Mouse (Mus musculus) liver, adult 2 months (tissue): ENCODE results near the gene Sphk2. TPM values are rescaled to one million over a fixed set of nuclear protein-coding genes. Genes with fewer than 3 reads are reported as not detected.

Experiments
- DNase-seq: peaks from one replicate; pipeline ENCODE4 v3.0.0-alpha.2; 2011; ENCODE audit warnings: low read depth, low spot score; ENCODE audit errors: extremely low read depth
- H3K27ac ChIP-seq: fragments of 200-500 bp; replicated peaks from 2 replicates; pipeline ENCODE4 v1.5.1; 2012; ENCODE audit warnings: low read depth, mild to moderate bottlenecking, control low read depth, inconsistent platforms, low read length; ENCODE audit not compliant: insufficient read depth
- H3K27me3 ChIP-seq: fragments of 200-500 bp; 2 replicates; pipeline ENCODE4 v1.6.1; 2012; ENCODE audit warnings: mild to moderate bottlenecking, moderate library complexity, low read length, inconsistent platforms; ENCODE audit not compliant: control insufficient read depth, insufficient read depth
- H3K36me3 ChIP-seq: fragments of 200-500 bp; 2 replicates; pipeline ENCODE4 v1.6.1; 2012; ENCODE audit warnings: low read length, inconsistent platforms; ENCODE audit not compliant: control insufficient read depth, insufficient read depth
- H3K4me1 ChIP-seq: fragments of 200-500 bp; 2 replicates; pipeline ENCODE4 v1.6.1; 2011; ENCODE audit warnings: low read length; ENCODE audit not compliant: control insufficient read depth, insufficient read depth
- H3K4me3 ChIP-seq: fragments of 200-500 bp; 2 replicates; pipeline ENCODE4 v1.5.1; 2011; ENCODE audit warnings: low read depth, mild to moderate bottlenecking, control low read depth, low read length, moderate library complexity; ENCODE audit not compliant: insufficient read depth
- H3K79me2 ChIP-seq: fragments of 200-500 bp; 2 replicates; pipeline ENCODE4 v1.6.1; 2012; ENCODE audit warnings: inconsistent platforms, mild to moderate bottlenecking, low read length, moderate library complexity; ENCODE audit not compliant: control insufficient read depth, insufficient read depth
- H3K9ac ChIP-seq: fragments of 200-500 bp; 2 replicates; pipeline ENCODE4 v1.6.1; 2012; ENCODE audit warnings: low read depth, mild to moderate bottlenecking, control low read depth, inconsistent platforms, low read length
- CTCF ChIP-seq: fragments of 200-500 bp; IDR thresholded peaks from 2 replicates; pipeline ENCODE4 v1.5.1; 2011; ENCODE audit warnings: low read depth, low read length, control low read depth
- POLR2A ChIP-seq: fragments of 200-500 bp; IDR thresholded peaks from 2 replicates; pipeline ENCODE4 v1.6.1; 2011; ENCODE audit warnings: low read length, control low read depth; ENCODE audit not compliant: insufficient read depth; ENCODE audit errors: extremely low read depth
- WGBS: fragments of 180-500 bp; shearing (Covaris S2); methylation state at CpG from one replicate; pipeline ENCODE4 v1.1.7; 2018; 5-methylcytosine and 5-hydroxymethylcytosine counted together
- polyA plus RNA-seq: library from polyadenylated mRNA; depleted of rRNA; stranded (reverse); fragments of >200 nt; gene quantifications from 2 replicates; pipeline ENCODE4 v1.2.3, GENCODE M21; 2012; rRNA removed
- total RNA-seq: library from RNA; depleted of rRNA; stranded (reverse); fragments of >200 nt; gene quantifications from 2 replicates; pipeline ENCODE4 v1.2.3, GENCODE M21; 2014; rRNA removed

Sphk2 gene
- total and polyA plus RNA-seq, 2 experiments, result 13.4 to 80.1 TPM

DNA sequence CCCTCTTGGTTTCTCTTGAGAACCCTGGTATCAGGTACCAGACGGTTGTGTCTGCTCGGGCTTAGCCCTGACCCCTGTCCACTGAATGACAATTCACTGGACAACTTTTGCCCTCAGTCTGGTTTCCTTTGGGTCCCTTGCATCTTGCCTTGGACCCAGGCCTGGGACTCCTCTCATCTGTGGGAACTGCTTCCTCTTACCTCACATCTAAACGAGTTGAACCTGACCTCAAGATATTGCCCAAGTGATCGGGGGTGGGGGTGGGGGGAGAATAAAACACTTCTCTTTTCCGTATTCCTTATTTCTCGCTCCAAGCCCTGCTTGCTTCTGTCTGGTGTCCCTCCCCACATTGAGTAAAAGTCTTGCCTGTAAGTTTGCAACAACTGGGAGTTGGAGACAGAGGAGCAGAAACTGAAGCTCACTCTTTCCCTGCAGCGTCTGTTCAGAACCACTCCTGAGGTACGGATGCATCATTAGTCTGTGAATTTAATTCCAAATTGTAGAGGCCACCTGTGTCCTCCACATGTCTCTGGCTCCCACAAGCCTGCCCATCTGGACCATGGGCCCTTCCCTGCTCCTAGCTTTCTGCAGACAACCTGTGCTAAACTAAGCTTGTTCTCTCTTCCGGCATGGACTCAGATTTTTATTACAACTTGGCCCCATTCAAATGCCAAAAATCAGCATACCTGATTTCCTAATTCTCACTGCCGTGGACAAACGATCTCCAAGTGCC is 56.9 kb downstream of the Sphk2 start:
- no peak overlapping the region for H3K27ac ChIP-seq
- WGBS, result 82% methylated on average over 11 of the region's 11 CpGs
- no peaks in the 10 kb centered on the region for H3K27me3 ChIP-seq
- H3K36me3 ChIP-seq, result no peaks in the 10 kb centered on the region
- no peak for DNase-seq
- no peak overlapping the region for H3K9ac ChIP-seq
- TF ChIP-seq POLR2A (no peak), CTCF (no peak)
- H3K4me1 ChIP-seq, result no peaks in the 10 kb centered on the region
- H3K4me3 ChIP-seq, result no peak overlapping the region
- no peaks in the 10 kb centered on the region for H3K79me2 ChIP-seq

Other genes starting within 250 kb of the Sphk2 start
Only the 30 nearest of the 32 such genes appear.
- gene Dhdh, start 229.2 kb downstream of the Sphk2 start, total RNA-seq, result 73.7 and 79.3 TPM in 2 replicates
- gene Dhdh, start 229.2 kb downstream of the Sphk2 start, polyA plus RNA-seq, result 37.2 and 37.7 TPM in 2 replicates
- gene Nucb1, start 207.6 kb downstream of the Sphk2 start, total RNA-seq, result 68.1 and 84.8 TPM in 2 replicates
- 307 and 310 TPM in 2 replicates for gene Nucb1, start 207.6 kb downstream of the Sphk2 start, polyA plus RNA-seq
- 4.3 and 4.4 TPM in 2 replicates for gene Ppp1r15a, start 191.7 kb downstream of the Sphk2 start, total RNA-seq
- 10.8 and 14.9 TPM in 2 replicates for gene Ppp1r15a, start 191.7 kb downstream of the Sphk2 start, polyA plus RNA-seq
- gene Plekha4, start 191.7 kb downstream of the Sphk2 start, total RNA-seq, result 0.55 and 0.60 TPM in 2 replicates
- 1.00 and 1.8 TPM in 2 replicates for gene Plekha4, start 191.7 kb downstream of the Sphk2 start, polyA plus RNA-seq
- gene Hsd17b14, start 163.1 kb downstream of the Sphk2 start, total RNA-seq, result not detected in 2 replicates
- gene Hsd17b14, start 163.1 kb downstream of the Sphk2 start, polyA plus RNA-seq, result not detected in 2 replicates
- 14.7 and 18.1 TPM in 2 replicates for gene Bcat2, start 147.8 kb downstream of the Sphk2 start, total RNA-seq
- gene Bcat2, start 147.8 kb downstream of the Sphk2 start, polyA plus RNA-seq, result 41.0 and 54.5 TPM in 2 replicates
- gene Fgf21, start 102.5 kb downstream of the Sphk2 start, total RNA-seq, result 0.94 and 1.0 TPM in 2 replicates
- 3.7 and 4.3 TPM in 2 replicates for gene Fgf21, start 102.5 kb downstream of the Sphk2 start, polyA plus RNA-seq
- gene Fut1, start 100.7 kb downstream of the Sphk2 start, total RNA-seq, result not detected in 2 replicates
- gene Fut1, start 100.7 kb downstream of the Sphk2 start, polyA plus RNA-seq, result 0.15 and 0.21 TPM in 2 replicates
- 0.09 TPM in 1 of 2 replicates, not detected in the other for gene Izumo1, start 96.2 kb downstream of the Sphk2 start, total RNA-seq
- 0.04 and 0.13 TPM in 2 replicates for gene Izumo1, start 96.2 kb downstream of the Sphk2 start, polyA plus RNA-seq
- 2.3 and 4.3 TPM in 2 replicates for gene Rasip1, start 90.5 kb downstream of the Sphk2 start, total RNA-seq
- gene Rasip1, start 90.5 kb downstream of the Sphk2 start, polyA plus RNA-seq, result 3.6 and 5.1 TPM in 2 replicates
- gene Mamstr, start 78.0 kb downstream of the Sphk2 start, total RNA-seq, result 0.07 and 0.09 TPM in 2 replicates
- 0.10 and 0.19 TPM in 2 replicates for gene Mamstr, start 78.0 kb downstream of the Sphk2 start, polyA plus RNA-seq
- gene Fut2, start 51.6 kb downstream of the Sphk2 start, total RNA-seq, result 0.18 TPM in 1 of 2 replicates, not detected in the other
- 0.05 and 0.14 TPM in 2 replicates for gene Fut2, start 51.6 kb downstream of the Sphk2 start, polyA plus RNA-seq
- gene Ntn5, start 34.0 kb downstream of the Sphk2 start, total RNA-seq, result not detected in 2 replicates
- gene Ntn5, start 34.0 kb downstream of the Sphk2 start, polyA plus RNA-seq, result not detected in 2 replicates
- gene Sec1, start 23.6 kb downstream of the Sphk2 start, total RNA-seq, result not detected in 2 replicates
- gene Sec1, start 23.6 kb downstream of the Sphk2 start, polyA plus RNA-seq, result not detected in 2 replicates
- gene Car11, start 18.2 kb downstream of the Sphk2 start, total RNA-seq, result 0.09 and 0.13 TPM in 2 replicates
- gene Car11, start 18.2 kb downstream of the Sphk2 start, polyA plus RNA-seq, result 0.59 and 1.6 TPM in 2 replicates
- 93.0 and 110 TPM in 2 replicates for gene Dbp, start 12.9 kb downstream of the Sphk2 start, total RNA-seq
- gene Dbp, start 12.9 kb downstream of the Sphk2 start, polyA plus RNA-seq, result 8.6 and 17.0 TPM in 2 replicates
- gene Rpl18, start 2.5 kb downstream of the Sphk2 start, total RNA-seq, result 436 and 542 TPM in 2 replicates
- gene Rpl18, start 2.5 kb downstream of the Sphk2 start, polyA plus RNA-seq, result 366 and 534 TPM in 2 replicates
- gene Fam83e, start 3.2 kb upstream of the Sphk2 start, total RNA-seq, result 0.18 TPM in 1 of 2 replicates, not detected in the other
- gene Fam83e, start 3.2 kb upstream of the Sphk2 start, polyA plus RNA-seq, result 0.05 and 0.10 TPM in 2 replicates
- not detected in 2 replicates for gene Spaca4, start 7.8 kb upstream of the Sphk2 start, total RNA-seq
- not detected in 2 replicates for gene Spaca4, start 7.8 kb upstream of the Sphk2 start, polyA plus RNA-seq
- gene Lmtk3, start 65.7 kb upstream of the Sphk2 start, total RNA-seq, result not detected in 2 replicates
- 0.02 TPM in 1 of 2 replicates, not detected in the other for gene Lmtk3, start 65.7 kb upstream of the Sphk2 start, polyA plus RNA-seq
- not detected in 2 replicates for gene Sult2b1, start 66.7 kb upstream of the Sphk2 start, total RNA-seq
- 0.10 TPM in 1 of 2 replicates, not detected in the other for gene Sult2b1, start 66.7 kb upstream of the Sphk2 start, polyA plus RNA-seq
- gene Cyth2, start 96.6 kb upstream of the Sphk2 start, total RNA-seq, result 18.1 and 20.9 TPM in 2 replicates
- 14.2 and 14.8 TPM in 2 replicates for gene Cyth2, start 96.6 kb upstream of the Sphk2 start, polyA plus RNA-seq
- gene Kcnj14, start 106.8 kb upstream of the Sphk2 start, total RNA-seq, result 0.07 TPM in 1 of 2 replicates, not detected in the other
- gene Kcnj14, start 106.8 kb upstream of the Sphk2 start, polyA plus RNA-seq, result 0.11 TPM in 1 of 2 replicates, not detected in the other
- gene Grwd1, start 112.9 kb upstream of the Sphk2 start, total RNA-seq, result 5.3 and 6.8 TPM in 2 replicates
- 7.5 and 11.0 TPM in 2 replicates for gene Grwd1, start 112.9 kb upstream of the Sphk2 start, polyA plus RNA-seq
- 68.9 and 85.4 TPM in 2 replicates for gene Kdelr1, start 154.8 kb upstream of the Sphk2 start, total RNA-seq
- 253 and 258 TPM in 2 replicates for gene Kdelr1, start 154.8 kb upstream of the Sphk2 start, polyA plus RNA-seq
- gene Grin2d, start 160.4 kb upstream of the Sphk2 start, total RNA-seq, result under 0.01 and 0.07 TPM in 2 replicates
- 0.19 and 0.20 TPM in 2 replicates for gene Grin2d, start 160.4 kb upstream of the Sphk2 start, polyA plus RNA-seq
- gene Syngr4, start 178.7 kb upstream of the Sphk2 start, total RNA-seq, result not detected in 2 replicates
- gene Syngr4, start 178.7 kb upstream of the Sphk2 start, polyA plus RNA-seq, result 0.12 TPM in 1 of 2 replicates, not detected in the other
- 16.6 and 27.7 TPM in 2 replicates for gene Tmem143, start 178.9 kb upstream of the Sphk2 start, total RNA-seq
- gene Tmem143, start 178.9 kb upstream of the Sphk2 start, polyA plus RNA-seq, result 53.7 and 59.5 TPM in 2 replicates
- 2.1 and 3.6 TPM in 2 replicates for gene Emp3, start 203.4 kb upstream of the Sphk2 start, total RNA-seq
- gene Emp3, start 203.4 kb upstream of the Sphk2 start, polyA plus RNA-seq, result 8.5 and 13.6 TPM in 2 replicates
- 0.18 TPM in 1 of 2 replicates, not detected in the other for gene Ccdc114, start 206.1 kb upstream of the Sphk2 start, total RNA-seq
- 0.06 and 0.32 TPM in 2 replicates for gene Ccdc114, start 206.1 kb upstream of the Sphk2 start, polyA plus RNA-seq